Mouse (Mus musculus) layer of hippocampus, adult 11-12 months (tissue): ENCODE results near the gene Brwd1.
"Not testable (repeated sequence)": the region's sequence is repeated elsewhere in the genome, so short reads cannot be mapped to it uniquely, and the experiment has no call there.

Source experiments
- DNase-seq: peaks from one replicate; pipeline ENCODE4 v3.0.0; 2022; ENCODE audit warnings: low spot score

Gene Brwd1

DNA sequence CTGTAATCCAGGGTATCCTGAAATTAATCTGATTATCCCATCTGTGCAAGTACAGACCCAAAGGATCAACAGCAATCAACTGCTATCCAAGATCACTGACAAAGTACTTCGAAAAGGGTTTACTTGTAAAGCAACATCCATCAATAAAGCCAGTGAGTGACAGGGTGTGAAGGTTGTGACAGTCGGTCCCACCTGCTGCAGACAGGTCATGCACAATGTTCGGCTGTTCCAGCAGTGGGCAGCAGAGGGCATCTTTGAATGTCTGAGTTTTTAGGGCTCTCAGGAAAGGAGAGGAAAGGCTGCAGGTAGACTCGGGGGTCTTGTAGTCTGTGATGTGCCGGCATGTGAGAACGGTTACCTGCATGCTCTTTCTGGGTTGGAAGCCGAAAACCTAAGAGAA lies 98.7 kb downstream of the Brwd1 start:
- no peak for DNase-seq

- no peak for DNase-seq
These were observed 111.5 kb downstream of the Brwd1 start for GRCm38 (mm10) chr16:95970841-95971240.

GRCm38 (mm10) chr16:95967455-95967854 lies 114.9 kb downstream of the Brwd1 start:
- no peak for DNase-seq

GRCm38 (mm10) chr16:95964427-95965023 lies 117.8 kb downstream of the Brwd1 start:
- DNase-seq: peak; percentile 52

DNA sequence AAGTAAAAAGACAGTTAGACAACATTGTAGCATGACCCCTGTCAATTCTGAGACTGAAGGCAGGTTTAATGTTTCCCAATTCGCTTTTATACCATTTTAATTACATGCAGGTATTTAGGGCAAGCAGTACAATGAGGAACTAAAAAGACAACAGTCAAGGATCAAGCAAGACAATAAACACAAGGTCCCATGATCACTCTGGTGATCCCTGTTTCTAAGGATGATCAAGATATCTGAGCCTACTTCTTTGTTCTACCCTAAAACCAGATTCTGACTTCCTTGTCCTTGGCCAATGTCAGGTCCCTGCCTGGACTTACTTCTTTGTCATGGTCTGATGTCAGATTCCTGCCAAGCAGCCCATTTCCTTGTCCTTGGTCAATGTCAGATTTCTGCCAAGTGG lies 120.8 kb downstream of the Brwd1 start:
- DNase-seq: not testable (repeated sequence)

DNA sequence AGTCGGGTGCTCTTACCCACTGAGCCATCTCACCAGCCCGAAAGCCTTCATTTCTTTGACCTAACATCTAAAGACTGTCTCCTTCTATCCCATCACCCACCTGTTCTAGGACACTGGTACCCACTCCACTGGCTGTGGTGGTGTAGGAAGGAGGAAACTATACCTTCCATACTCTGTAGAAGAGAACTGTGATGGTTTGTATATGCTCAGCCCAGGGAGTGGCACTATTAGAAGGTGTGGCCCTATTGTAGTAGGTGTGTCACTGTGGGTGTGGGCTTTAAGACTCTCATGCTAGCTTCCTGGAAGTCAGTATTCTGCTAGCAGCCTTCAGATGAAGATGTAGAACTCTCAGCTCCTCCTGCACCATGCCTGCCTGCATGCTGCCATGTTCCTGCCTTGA lies 121.6 kb downstream of the Brwd1 start:
- not testable (repeated sequence) for DNase-seq

DNA sequence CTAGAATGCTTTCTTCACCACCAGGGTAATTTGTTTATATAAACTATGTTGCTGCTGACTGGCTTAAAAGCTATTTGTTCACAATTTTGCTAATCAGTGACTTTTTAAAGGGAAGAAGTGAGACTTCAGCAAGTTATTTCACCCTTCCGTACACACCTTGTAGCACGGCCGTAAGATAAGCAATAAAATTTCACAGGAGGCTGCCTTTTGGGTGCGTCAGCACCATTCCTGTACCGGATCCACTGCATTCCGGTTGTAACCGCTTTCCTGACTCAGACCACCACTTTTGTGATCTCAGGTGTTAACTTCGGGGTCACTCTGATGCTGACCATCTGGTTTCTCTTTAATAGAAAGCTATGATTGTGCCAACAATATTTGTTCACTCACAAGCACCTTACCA lies 124.2 kb downstream of the Brwd1 start:
- DNase-seq: no peak

GRCm38 (mm10) chr16:95956618-95957017 lies 125.7 kb downstream of the Brwd1 start:
- no peak for DNase-seq

DNA sequence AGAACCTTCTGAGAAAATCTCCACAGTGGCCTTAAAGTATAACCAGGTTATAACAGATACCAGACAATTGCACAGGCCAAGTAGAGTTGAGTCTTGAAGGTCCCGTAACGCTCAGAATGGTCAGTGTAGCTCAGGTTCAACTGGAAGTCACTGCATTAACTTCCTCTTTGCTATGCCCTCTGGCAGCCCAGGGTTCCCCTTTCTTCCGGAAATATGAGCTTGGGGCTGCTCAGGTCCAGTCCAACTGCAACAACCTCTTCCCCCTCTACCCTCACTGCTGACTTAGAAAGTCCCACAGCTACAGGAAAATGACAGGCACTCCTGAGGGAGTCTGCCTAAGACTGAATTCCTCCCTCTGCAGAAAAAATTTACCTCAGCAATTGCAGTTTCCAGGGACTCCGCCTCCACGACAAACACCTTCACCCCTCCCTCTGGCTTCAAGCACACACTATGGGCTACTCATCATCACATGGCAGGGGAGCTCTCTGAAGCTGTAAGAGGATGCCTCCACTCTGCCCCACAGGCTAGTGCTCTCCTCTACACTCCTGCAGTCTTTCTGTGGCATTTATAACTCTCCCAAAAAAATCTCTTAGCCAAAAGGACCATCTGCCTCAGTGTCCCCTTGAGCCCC lies 126.5 kb downstream of the Brwd1 start:
- no peak for DNase-seq

GRCm38 (mm10) chr16:95954341-95954740 lies 128.0 kb downstream of the Brwd1 start:
- no peak for DNase-seq

- DNase-seq: no peak
These were observed 129.1 kb downstream of the Brwd1 start for GRCm38 (mm10) chr16:95953159-95953650.

- DNase-seq: no peak
These were observed 130.9 kb downstream of the Brwd1 start for GRCm38 (mm10) chr16:95951471-95951870.

DNA sequence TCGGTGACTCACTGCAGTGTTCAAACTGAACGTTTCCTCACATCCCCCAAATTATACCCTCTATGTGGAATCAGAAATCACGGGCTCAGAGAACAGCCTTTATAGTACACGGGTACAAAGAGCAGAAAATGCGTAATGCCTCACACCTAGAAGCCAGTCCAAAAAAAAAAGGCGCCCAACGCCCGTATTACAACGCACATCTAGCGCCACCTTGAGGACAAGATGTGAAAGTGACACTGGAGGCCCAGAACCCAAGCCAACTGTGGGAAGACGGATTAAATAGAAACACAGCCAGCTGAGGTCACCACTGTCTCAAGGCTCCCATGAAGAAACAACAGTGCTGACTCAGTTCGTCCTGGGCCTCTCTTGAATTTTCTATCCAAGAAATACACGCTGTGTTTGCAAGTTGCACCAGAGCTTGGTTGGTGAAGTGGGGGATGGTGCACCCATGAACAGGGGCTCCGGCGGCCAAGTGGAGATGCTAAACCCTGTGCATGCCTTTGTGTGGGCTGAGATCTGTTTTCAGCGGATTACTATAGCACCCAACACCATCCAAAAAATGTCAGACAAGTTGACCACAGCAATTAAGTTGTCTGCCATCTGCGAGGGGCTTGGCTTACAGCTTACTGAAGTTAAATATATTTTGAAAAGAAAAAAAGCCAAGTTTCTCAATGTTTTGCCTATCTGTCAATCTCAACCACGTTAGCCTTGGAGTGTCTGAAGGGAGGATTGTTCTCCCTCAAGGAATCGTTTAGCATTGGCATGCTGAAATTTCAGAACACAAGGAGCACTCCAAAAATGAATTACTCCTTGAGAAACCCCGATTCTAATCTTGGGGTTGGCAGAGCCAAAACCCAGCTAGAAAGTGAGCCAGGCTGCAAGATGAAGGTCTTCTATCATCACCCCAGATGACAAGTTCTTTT lies 136.7 kb downstream of the Brwd1 start:
- DNase-seq: peak; percentile 79

DNA sequence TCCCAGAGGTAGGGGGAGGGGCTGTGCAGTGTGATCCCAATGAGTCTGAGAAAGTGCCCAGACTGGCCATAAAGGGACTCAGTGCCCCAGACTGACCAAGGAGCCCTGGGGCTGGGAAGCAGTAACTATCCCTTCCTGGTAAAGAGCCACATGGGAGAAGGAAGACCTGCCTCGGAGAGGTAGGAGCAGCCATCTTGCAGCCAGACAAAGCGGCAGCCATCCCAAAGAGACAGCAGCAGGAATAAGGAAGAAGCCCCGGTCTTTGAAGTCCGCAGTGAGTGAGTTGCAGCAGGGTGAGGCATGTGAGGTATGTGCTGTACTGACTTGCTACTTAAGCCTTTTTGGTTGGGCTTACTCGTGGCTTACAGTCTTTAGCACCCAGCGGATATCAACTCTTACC lies 139.1 kb downstream of the Brwd1 start:
- DNase-seq: no peak
